Mouse (Mus musculus): ENCODE data around the gene Sorbs1. TPM values are rescaled to one million over a fixed set of nuclear protein-coding genes. Genes with fewer than 3 reads are reported as not detected.

Gene Sorbs1
- polyA plus RNA-seq, 1 experiment from 2014 or later: 74.4 TPM

DNA sequence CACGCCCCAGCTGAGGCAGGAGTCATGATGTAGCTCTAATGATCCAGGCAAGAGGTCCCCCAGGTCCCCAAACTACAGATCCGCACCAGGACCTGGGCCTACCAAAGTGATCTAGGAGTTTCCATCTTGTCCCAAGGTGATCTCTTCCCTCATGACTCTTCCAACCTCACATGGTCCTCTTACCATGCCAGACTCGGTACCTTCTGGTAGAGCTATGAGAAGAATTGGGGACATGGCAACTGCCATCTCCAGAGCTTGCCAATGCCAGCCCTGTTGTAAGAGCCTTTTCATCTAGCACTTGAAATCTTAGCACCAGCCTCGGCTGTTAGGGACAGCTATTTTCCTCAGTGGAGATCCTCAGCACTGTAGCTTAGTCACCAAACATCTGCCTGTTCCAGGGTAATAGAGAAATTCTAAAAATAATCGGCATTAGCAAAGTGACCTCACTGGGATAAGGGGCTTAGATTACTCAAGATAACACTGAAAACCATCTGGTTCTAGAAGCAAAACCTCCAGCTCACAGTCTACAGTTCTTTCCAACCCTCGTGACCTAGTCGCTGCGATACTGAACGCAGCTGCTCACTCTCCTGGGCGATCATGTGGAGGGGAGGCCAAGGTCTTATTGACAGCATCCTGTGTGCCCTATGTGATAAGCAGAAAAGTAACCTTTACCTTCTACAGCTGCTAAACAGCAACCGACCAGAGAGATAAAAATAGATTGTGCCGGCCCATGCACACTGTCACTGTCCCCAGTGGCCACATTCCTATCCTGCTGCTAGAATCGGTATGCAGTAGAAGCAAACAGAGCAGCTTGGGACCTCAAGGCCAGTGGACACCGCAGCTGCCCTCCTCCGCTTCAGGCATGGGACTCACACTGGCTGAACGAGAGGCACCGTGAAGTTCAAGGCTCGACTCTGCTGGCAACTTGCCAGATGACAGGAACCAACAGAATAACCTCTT lies 143.4 kb downstream of the Sorbs1 start:
- no peak overlapping the region for H3K27ac ChIP-seq
- H3K4me1 ChIP-seq (replicated peaks): peaks cover 12% of the 10 kb centered on the region
- WGBS: 84% methylated on average over 18 of the region's 18 CpGs
- H3K9me3 ChIP-seq: no peaks in the 10 kb centered on the region
- peaks cover 10% of the 10 kb centered on the region; the same call in 1 of the 2 replicates for H3K36me3 ChIP-seq
- no peak overlapping the region for H3K4me3 ChIP-seq
- no peak for DNase-seq (ENCODE audit: low spot score)
- H3K27me3 ChIP-seq (ENCODE audit: insufficient read depth, poor library complexity, severe bottlenecking): no peaks in the 10 kb centered on the region

DNA sequence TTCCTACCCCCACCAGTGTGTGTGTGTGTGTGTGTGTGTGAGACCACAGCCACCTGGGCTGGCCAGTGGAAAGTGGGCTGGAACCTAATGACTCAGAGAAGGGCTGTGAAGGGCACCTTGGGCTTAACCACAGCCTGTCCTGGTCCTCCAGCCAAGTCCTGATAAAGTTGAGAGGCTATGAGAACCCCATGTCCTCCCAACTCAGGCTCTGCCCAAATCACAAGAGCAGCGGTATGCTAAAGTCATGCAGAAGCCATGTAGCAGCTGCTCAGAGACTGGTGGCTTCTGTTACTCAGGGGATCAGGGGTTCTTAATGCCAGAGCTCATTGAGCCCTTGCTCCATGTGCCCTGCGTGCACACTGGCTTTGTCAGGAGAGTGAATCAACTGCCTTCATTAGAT lies 145.1 kb downstream of the Sorbs1 start:
- peaks cover 3% of the 10 kb centered on the region; the same call in 1 of the 2 replicates for H3K9me3 ChIP-seq
- peaks cover 24% of the 10 kb centered on the region for H3K36me3 ChIP-seq
- no peaks in the 10 kb centered on the region for H3K27me3 ChIP-seq (ENCODE audit: insufficient read depth, poor library complexity, severe bottlenecking)
- 87% methylated on average over 2 of the region's 2 CpGs for WGBS
- no peak overlapping the region for H3K4me3 ChIP-seq
- no peak overlapping the region for H3K27ac ChIP-seq
- DNase-seq (ENCODE audit: low spot score): no peak
- peaks cover 15% of the 10 kb centered on the region for H3K4me1 ChIP-seq (replicated peaks)

DNA sequence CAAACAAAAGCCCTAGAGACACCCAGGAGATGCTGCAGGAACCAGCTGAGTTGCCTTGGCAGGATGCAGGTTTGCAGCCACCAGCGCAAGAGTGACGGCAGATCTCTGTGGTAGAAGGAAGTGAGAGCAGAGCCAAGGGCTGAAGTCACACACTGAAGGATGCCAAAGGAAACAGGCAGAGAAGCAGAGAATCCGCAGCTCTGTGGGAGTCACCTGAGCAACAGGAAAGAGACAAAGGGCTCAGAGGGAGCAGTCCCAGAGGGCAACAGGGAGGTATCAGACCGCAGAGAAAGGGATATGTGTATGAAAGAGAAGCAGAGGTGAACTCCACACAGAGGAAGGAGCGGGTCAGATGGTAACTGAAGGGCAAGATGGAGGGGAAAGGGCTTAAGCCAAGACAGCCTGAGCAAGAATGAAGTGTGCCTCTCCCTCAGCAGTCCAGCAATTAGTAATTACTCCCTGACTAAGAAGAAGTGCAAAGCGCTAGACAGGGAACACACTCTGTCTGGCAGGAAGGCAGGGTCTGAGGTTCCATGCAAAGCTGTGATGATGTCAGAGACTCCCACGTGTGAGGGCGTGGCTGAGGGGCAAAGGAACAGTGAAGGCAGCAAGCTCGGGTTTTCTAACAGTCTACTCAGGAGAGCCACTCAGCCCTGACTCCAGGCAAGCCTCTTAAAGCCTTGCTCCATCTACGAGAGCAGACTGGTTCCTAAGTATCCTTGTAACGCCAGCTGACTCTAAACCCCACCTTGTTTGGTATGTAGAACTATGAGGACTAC lies 147.2 kb downstream of the Sorbs1 start:
- H3K36me3 ChIP-seq: peaks cover 35% of the 10 kb centered on the region
- peaks cover 15% of the 10 kb centered on the region for H3K4me1 ChIP-seq (replicated peaks)
- H3K27ac ChIP-seq: peak overlapping the region; percentile 36; the same call in 1 of the 2 replicates
- no peak overlapping the region for H3K4me3 ChIP-seq
- no peaks in the 10 kb centered on the region for H3K27me3 ChIP-seq (ENCODE audit: insufficient read depth, poor library complexity, severe bottlenecking)
- H3K9me3 ChIP-seq: peaks cover 5% of the 10 kb centered on the region; the same call in 1 of the 2 replicates
- peak; percentile 45 for DNase-seq (ENCODE audit: low spot score)
- 33% methylated on average over 11 of the region's 11 CpGs for WGBS

DNA sequence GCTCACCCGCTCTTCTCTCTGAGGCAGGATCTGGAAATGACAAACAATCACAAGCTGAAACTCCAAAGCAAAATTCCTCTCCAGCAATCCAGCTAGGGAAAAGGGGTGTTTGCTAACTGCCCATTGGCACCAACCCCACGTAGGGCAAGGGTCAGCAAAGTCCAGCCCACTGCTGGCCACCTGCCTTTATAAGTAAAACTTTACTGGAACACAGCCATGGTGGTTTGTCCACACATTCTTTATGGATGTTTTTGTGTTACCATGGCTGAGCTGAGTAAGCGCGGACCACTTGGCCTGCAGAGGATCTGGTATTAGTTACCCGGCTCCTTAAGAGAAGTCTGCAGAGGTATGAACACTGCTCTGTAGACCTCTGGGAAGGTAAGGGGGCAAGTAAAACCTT lies 148.4 kb downstream of the Sorbs1 start:
- Histone ChIP-seq H3K4me1 (replicated peaks) (peaks cover 15% of the 10 kb centered on the region), H3K27me3 (ENCODE audit: insufficient read depth, poor library complexity, severe bottlenecking) (no peaks in the 10 kb centered on the region), H3K4me3 (no peak overlapping the region), H3K27ac (no peak overlapping the region), H3K9me3 (peaks cover 5% of the 10 kb centered on the region; the same call in 1 of the 2 replicates), H3K36me3 (peaks cover 31% of the 10 kb centered on the region)
- 79% methylated on average over 5 of the region's 5 CpGs for WGBS
- no peak for DNase-seq (ENCODE audit: low spot score)

DNA sequence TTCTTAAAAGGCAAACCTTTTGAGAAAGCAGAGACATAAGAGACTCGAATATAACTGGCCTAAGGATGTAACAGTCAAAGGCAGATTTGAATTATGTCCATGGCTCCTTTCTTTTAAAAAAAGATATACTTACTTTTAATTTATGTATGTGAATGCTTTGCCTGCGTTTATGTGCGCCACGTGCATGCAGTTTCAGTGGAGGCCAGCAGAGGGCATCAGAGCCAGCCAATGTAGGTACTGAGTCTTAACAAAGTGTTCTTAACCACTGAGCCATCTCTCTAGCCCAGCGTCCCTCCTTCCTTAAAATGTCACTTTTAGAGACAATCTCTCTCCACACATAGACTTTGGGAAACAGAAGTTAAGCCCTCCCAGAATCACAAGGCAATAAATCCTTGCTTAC lies 150.1 kb downstream of the Sorbs1 start:
- Histone ChIP-seq H3K27me3 (ENCODE audit: insufficient read depth, poor library complexity, severe bottlenecking) (no peaks in the 10 kb centered on the region), H3K27ac (no peak overlapping the region), H3K36me3 (peaks cover 25% of the 10 kb centered on the region), H3K4me1 (replicated peaks) (peaks cover 15% of the 10 kb centered on the region), H3K4me3 (no peak overlapping the region), H3K9me3 (peaks cover 5% of the 10 kb centered on the region; the same call in 1 of the 2 replicates)
- WGBS: 95% methylated on average over 5 of the region's 5 CpGs
- no peak for DNase-seq (ENCODE audit: low spot score)

DNA sequence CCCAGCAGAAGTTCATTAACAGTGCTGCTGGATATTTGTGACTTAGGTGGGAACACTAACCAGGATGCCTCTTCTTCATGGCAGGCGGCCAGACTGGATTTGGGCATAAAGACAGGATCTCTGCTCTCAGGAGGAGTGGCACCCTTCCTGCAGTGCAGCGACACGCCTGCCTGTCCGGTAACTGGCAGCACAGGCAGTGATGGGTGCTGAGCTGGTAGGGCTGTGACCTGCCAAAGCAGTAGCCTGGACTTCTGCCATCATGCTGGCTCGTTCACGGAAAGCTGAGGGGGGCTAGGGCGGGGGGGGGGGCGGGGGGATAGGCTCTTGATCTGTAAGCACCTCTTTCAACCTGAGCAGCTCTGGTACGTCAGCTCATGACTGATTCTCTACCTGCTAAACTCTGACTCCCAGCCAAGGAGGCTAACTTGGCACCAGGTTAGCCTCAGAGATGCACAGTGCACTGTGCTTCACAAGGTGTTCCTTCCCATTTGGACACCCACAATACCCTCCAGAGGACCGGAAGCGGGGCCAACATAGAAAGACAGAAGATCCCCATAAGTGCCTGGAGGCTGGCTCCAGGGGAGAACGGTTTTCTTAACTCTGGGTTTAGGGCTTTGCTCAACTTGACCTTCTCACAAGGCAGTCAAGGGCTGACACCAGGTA lies 151.2 kb downstream of the Sorbs1 start:
- DNase-seq (ENCODE audit: low spot score): no peak
- 81% methylated on average over 12 of the region's 12 CpGs for WGBS
- Histone ChIP-seq H3K36me3 (peaks cover 25% of the 10 kb centered on the region), H3K27ac (no peak overlapping the region), H3K4me3 (no peak overlapping the region), H3K9me3 (peaks cover 5% of the 10 kb centered on the region; the same call in 1 of the 2 replicates), H3K27me3 (ENCODE audit: insufficient read depth, poor library complexity, severe bottlenecking) (no peaks in the 10 kb centered on the region), H3K4me1 (replicated peaks) (peaks cover 15% of the 10 kb centered on the region)

DNA sequence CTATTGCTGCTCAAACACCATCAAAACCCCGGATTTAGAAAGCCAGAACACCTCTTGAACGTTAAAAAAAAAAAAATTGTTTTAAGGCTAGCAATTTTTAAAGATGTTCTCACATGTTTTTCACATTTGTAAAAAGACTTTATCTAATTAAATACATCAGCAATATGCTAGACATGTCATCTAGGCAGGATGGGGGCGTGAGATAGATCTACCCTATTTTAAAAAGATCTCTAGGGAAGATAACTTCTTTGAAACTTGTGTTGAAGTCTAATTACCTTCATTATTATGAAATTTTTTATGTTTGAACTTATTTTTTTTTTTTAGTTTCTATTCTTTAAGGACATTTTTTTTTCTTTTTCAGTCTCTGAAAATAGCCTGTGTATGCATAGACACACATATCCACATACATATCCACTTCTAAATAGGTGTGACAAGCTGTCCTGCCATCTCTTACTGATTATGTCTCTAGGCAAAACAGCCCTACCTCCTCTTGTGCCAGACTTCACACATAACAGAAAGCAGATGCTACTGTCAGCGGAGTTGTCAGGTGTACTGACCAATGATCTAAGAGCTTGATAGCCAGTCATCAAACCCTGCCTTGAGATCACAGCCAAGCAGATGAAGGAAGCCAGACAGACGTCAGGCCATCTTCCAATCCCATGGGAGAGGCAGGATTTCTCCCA lies 153.7 kb downstream of the Sorbs1 start:
- H3K9me3 ChIP-seq: peaks cover 5% of the 10 kb centered on the region; the same call in 1 of the 2 replicates
- H3K4me3 ChIP-seq: no peak overlapping the region
- WGBS: 87% methylated on average over 5 of the region's 5 CpGs
- H3K4me1 ChIP-seq (replicated peaks): peaks cover 6% of the 10 kb centered on the region; the same call in 1 of the 2 replicates
- H3K27me3 ChIP-seq (ENCODE audit: insufficient read depth, poor library complexity, severe bottlenecking): no peaks in the 10 kb centered on the region
- peaks cover 24% of the 10 kb centered on the region for H3K36me3 ChIP-seq
- DNase-seq (ENCODE audit: low spot score): no peak
- no peak overlapping the region for H3K27ac ChIP-seq

DNA sequence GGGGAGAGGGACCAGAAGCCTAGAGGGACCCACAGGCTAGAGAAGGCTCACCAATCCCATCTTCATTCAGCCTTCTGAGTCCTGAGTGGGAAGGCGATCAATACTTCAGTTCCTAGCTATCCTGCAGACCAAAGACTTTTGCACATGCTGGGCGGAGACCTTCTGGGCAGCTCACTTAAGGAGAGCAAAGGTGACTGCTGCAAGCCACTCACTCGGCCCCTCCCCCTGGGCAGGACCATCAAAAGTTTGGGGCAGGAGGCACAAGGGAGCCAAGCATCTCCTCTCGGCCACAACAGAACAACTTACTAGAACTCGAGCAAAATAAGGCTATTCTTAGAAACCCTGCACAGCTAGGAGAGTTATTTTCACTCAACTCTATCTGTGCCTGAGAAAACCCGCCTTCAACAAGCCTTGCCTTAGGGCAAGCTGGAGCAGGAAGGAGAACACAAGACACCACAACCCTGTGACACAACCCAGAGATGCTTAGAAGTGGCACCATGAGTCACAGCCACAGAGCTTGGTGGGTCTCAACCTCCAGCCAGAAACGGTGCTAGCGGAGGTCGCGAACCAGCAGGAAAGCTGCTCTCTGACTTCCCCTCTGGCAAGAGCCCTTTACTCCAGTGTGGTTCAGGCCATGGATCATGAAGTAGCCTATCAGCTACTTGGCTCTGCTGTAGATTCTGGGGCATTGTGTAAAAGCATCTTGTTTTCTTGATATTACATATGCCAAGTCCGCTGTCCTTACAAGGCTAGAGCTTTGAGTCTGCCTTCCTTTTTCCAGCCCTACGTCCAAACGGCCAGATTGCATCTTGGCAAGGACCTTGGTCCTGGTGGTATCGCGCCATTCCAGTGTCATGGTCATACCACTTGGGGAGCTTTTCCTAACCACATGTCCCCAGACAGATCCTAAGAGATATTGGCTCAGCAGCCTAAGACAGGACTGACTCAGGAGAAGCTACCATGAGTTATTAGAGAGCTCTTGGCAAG lies 156.8 kb downstream of the Sorbs1 start:
- H3K4me3 ChIP-seq: no peak overlapping the region
- 83% methylated on average over 15 of the region's 15 CpGs for WGBS
- H3K27me3 ChIP-seq (ENCODE audit: insufficient read depth, poor library complexity, severe bottlenecking): no peaks in the 10 kb centered on the region
- no peaks in the 10 kb centered on the region for H3K9me3 ChIP-seq
- no peak for DNase-seq (ENCODE audit: low spot score)
- no peaks in the 10 kb centered on the region for H3K36me3 ChIP-seq
- 0 out of 2 replicates have a peak, but pooled peaks cover 6% of the 10 kb centered on the region for H3K4me1 ChIP-seq (replicated peaks)
- no peak overlapping the region; the same call in 1 of the 2 replicates for H3K27ac ChIP-seq

DNA sequence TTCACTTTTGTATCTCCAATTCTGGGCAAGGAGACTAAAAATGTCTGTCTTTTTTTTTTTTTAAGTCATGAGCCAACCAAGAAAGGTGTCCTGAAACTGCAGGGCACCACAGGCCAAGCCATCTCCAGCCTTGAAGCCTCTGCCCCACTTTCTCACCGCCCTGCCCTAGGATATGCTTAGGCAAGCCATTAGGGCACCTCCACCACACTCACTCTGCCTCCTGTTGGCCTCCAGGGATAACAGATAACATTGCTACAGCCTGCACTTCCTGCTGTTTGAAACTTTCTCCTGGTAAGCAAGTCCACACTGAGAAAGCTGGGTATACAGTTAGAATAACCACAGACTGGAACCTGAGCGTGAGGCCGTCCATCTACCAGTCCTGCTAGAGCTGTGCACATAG lies 158.5 kb downstream of the Sorbs1 start:
- Histone ChIP-seq H3K27me3 (ENCODE audit: insufficient read depth, poor library complexity, severe bottlenecking) (no peaks in the 10 kb centered on the region), H3K4me1 (replicated peaks) (peaks cover 9% of the 10 kb centered on the region), H3K4me3 (no peak overlapping the region), H3K9me3 (no peaks in the 10 kb centered on the region), H3K36me3 (no peaks in the 10 kb centered on the region), H3K27ac (no peak overlapping the region)
- WGBS: 93% methylated on average over 3 of the region's 3 CpGs
- DNase-seq (ENCODE audit: low spot score): no peak

DNA sequence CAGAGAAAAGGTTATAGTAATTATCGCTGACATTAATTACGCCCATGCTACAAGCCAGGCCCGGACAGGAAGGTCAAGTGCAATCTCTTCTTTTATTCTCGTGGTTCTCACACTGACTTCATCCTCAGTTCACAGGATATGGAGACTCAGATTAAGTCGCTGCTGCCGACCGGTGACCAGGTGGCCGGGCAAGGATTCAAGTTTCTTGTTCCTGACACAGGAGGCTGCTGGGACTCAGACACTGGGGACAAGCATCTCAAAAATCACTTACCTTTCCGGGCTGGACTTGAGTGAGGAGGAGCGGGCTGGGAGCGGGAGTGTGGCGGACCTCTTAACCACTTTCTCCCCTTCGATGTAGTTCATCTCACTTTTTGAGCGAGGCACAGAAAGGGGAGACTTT lies 161.6 kb downstream of the Sorbs1 start:
- peaks cover 33% of the 10 kb centered on the region for H3K4me1 ChIP-seq (replicated peaks)
- 86% methylated on average over 14 of the region's 14 CpGs for WGBS
- no peaks in the 10 kb centered on the region for H3K9me3 ChIP-seq

DNA sequence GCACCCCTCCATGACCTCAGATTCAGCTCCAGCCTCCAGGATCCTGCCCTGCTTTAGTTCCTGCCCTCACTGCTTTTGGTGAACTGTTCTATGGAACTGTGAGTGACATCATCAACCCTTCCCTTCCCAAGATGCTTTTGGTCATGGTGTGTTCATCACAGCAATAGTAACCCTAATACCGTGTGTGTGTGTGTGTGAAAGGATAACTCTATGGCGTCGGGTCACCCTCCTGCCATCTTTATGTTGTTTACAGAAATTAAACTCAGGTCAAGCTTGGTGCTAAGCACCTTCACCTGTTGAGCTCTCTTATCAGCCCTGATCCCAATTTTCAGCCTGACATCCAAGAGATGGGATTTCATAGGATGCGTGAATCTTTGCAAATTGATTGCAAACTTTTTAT lies 162.7 kb downstream of the Sorbs1 start:
- H3K27ac ChIP-seq: no peak overlapping the region
- 87% methylated on average over 4 of the region's 4 CpGs for WGBS

More for the DNA sequence above, 161.6 kb downstream of the Sorbs1 start:
- H3K27ac ChIP-seq: no peak overlapping the region
- no peaks in the 10 kb centered on the region for H3K36me3 ChIP-seq
- no peaks in the 10 kb centered on the region for H3K27me3 ChIP-seq (ENCODE audit: insufficient read depth, poor library complexity, severe bottlenecking)
- H3K4me3 ChIP-seq: no peak overlapping the region
- DNase-seq (ENCODE audit: low spot score): no peak

More for the DNA sequence above, 162.7 kb downstream of the Sorbs1 start:
- H3K4me1 ChIP-seq (replicated peaks): peaks cover 28% of the 10 kb centered on the region
- H3K4me3 ChIP-seq: no peak overlapping the region
- no peaks in the 10 kb centered on the region for H3K9me3 ChIP-seq
- DNase-seq (ENCODE audit: low spot score): no peak
- H3K36me3 ChIP-seq: no peaks in the 10 kb centered on the region
- H3K27me3 ChIP-seq (ENCODE audit: insufficient read depth, poor library complexity, severe bottlenecking): no peaks in the 10 kb centered on the region
